Comparison of ENCODE assay signal across 22 mouse cellular contexts in genomic region chr8:11280721-11281268, GRCm38 (mm10). TPM values are rescaled to one million over a fixed set of nuclear protein-coding genes. Genes with fewer than 3 reads are reported as not detected.
DNase-seq lines count a peak whose midpoint lies in the region; ATAC-seq and TF ChIP-seq lines count a peak whose summit lies in the region.
"Had no signal": no experiment of that assay in that cellular context is flagged by ENCODE, and none has a peak within 500 bp of the region (broad histone marks: within the 10 kb centered on the region; RNA-seq: fewer than 3 reads in every experiment).

No protein-coding gene starts in this region.

- peaks cover 61% of the 10 kb centered on the region for H3K4me1 ChIP-seq in heart, embryonic 16.5 days (ENCODE audit: control insufficient read depth, insufficient read depth, low read length)
- H3K4me1 ChIP-seq in heart, embryonic 11.5 days (ENCODE audit: control insufficient read depth, insufficient read depth, low read length): peaks cover 56% of the 10 kb centered on the region
- H3K4me1 ChIP-seq in lung, postnatal 0 days (ENCODE audit: insufficient read depth, low read depth, low read length): peaks cover 62% of the 10 kb centered on the region
- H3K4me1 ChIP-seq in lung, adult 2 months (ENCODE audit: control insufficient read depth, insufficient read depth, low read length): peaks cover 48% of the 10 kb centered on the region

- TF ChIP-seq POLR2A in lung, adult 2 months (IDR thresholded peaks at IDR 0.05; ENCODE audit: borderline replicate concordance, extremely low read depth, low read depth, low read length): no peak

- no peaks in the 10 kb centered on the region for H3K27me3 ChIP-seq in heart, embryonic 16.5 days (ENCODE audit: control insufficient read depth, insufficient read depth, low read length)
- no peaks in the 10 kb centered on the region for H3K27me3 ChIP-seq in heart, embryonic 11.5 days (ENCODE audit: control insufficient read depth, insufficient read depth, low read length)
- H3K27me3 ChIP-seq in lung, postnatal 0 days (replicated peaks; ENCODE audit: insufficient read depth, low read length): no peaks in the 10 kb centered on the region
- H3K27me3 ChIP-seq: embryonic facial prominence, embryonic 15.5 days; Patski had no signal

- H3K4me2 ChIP-seq in heart, embryonic 16.5 days (ENCODE audit: low read depth, low read length): no peak overlapping the region
- H3K4me2 ChIP-seq in heart, embryonic 11.5 days: no peak overlapping the region
- H3K4me2 ChIP-seq in lung, postnatal 0 days (replicated peaks; ENCODE audit: low read depth, low read length): no peak overlapping the region
- H3K4me2 ChIP-seq: embryonic facial prominence, embryonic 15.5 days; hindbrain, embryonic 12.5 days had no signal

- no peak for TF ChIP-seq CTCF in gastrocnemius, adult 2 months (IDR thresholded peaks at IDR 0.05)
- TF ChIP-seq CTCF in lung, postnatal 0 days (IDR thresholded peaks at IDR 0.05): no peak
- no peak for TF ChIP-seq CTCF in lung, adult 2 months (IDR thresholded peaks at IDR 0.05; ENCODE audit: insufficient read depth, low read length)

- peak; percentile 66 for DNase-seq in gastrocnemius, adult 2 months
- DNase-seq in gastrocnemius, postnatal 10 days: no peak
- no peak for DNase-seq in lung, postnatal 0 days (ENCODE audit: low spot score)
- no peak for DNase-seq in lung, adult 2 months
- DNase-seq: adrenal gland, postnatal 36 days; cerebellum, adult 11 months; cerebellum, adult 8-10 months; cerebellum, postnatal 14 days; embryo, embryonic 11 days; heart, postnatal 4 days had no signal

- peaks cover 4% of the 10 kb centered on the region; the same call in 1 of the 2 replicates for H3K36me3 ChIP-seq in heart, embryonic 16.5 days (ENCODE audit: control insufficient read depth, insufficient read depth)
- no peaks in the 10 kb centered on the region for H3K36me3 ChIP-seq in heart, embryonic 11.5 days (ENCODE audit: control insufficient read depth, insufficient read depth, low read length)
- H3K36me3 ChIP-seq in lung, postnatal 0 days (ENCODE audit: insufficient read depth, low read length): no peaks in the 10 kb centered on the region
- H3K36me3 ChIP-seq: embryonic facial prominence, embryonic 15.5 days; hindbrain, embryonic 12.5 days had no signal

- ATAC-seq in heart, embryonic 16.5 days (replicated peaks; ENCODE audit: extremely low read depth, insufficient read depth, low FRiP score): no peak
- no peak for ATAC-seq in heart, embryonic 11.5 days (replicated peaks; ENCODE audit: insufficient number of reproducible peaks, low FRiP score, low TSS enrichment)
- no peak for ATAC-seq in lung, postnatal 0 days
- ATAC-seq: activated CD4-positive, CD25-positive, alpha-beta regulatory T cell, adult 4 months; forebrain, embryonic 14.5 days; hindbrain, embryonic 16.5 days; inflammation-experienced regulatory T-cells, adult 6 months; intestine, postnatal 0 days; Patski had no signal

- peak overlapping the region; percentile 85 for H3K27ac ChIP-seq in gastrocnemius, adult 2 months
- peak overlapping the region; percentile 31; the same call in 1 of the 2 replicates for H3K27ac ChIP-seq in heart, embryonic 16.5 days (ENCODE audit: low read length)
- no peak overlapping the region for H3K27ac ChIP-seq in heart, embryonic 11.5 days (ENCODE audit: low read depth, low read length)
- H3K27ac ChIP-seq in lung, postnatal 0 days (ENCODE audit: low read length): 0 out of 2 replicates have a peak overlapping the region, but pooled peaks have one; percentile 32
- H3K27ac ChIP-seq: embryonic facial prominence, embryonic 15.5 days; forebrain, embryonic 10.5 days; hindbrain, embryonic 12.5 days had no signal

- H3K9me3 ChIP-seq in heart, embryonic 16.5 days (replicated peaks; ENCODE audit: control insufficient read depth, low read length): no peaks in the 10 kb centered on the region
- no peaks in the 10 kb centered on the region for H3K9me3 ChIP-seq in heart, embryonic 11.5 days (replicated peaks; ENCODE audit: control insufficient read depth, low read length)
- no peaks in the 10 kb centered on the region for H3K9me3 ChIP-seq in lung, postnatal 0 days (ENCODE audit: low read length)
- H3K9me3 ChIP-seq: embryonic facial prominence, embryonic 15.5 days; hindbrain, embryonic 12.5 days had no signal

- no peak overlapping the region for H3K4me3 ChIP-seq in gastrocnemius, adult 2 months
- H3K4me3 ChIP-seq in heart, embryonic 16.5 days (ENCODE audit: low read length): no peak overlapping the region
- no peak overlapping the region for H3K4me3 ChIP-seq in heart, embryonic 11.5 days (ENCODE audit: low read depth, low read length)
- H3K4me3 ChIP-seq in lung, postnatal 0 days (ENCODE audit: low read depth, low read length): no peak overlapping the region
- no peak overlapping the region for H3K4me3 ChIP-seq in lung, adult 2 months (replicated peaks; ENCODE audit: extremely low read depth, low read depth, low read length)
- H3K4me3 ChIP-seq: embryonic facial prominence, embryonic 15.5 days; erythroblast, embryonic 14.5 days; forebrain, embryonic 10.5 days; hindbrain, embryonic 12.5 days had no signal

- intact Hi-C loops in gastrocnemius, adult 2 months (cut with DNase I): no loop called here

- no peak for TF ChIP-seq EP300 in lung, postnatal 0 days (IDR thresholded peaks at IDR 0.05)

- H3K9ac ChIP-seq in heart, embryonic 16.5 days (ENCODE audit: low read length): no peak overlapping the region
- H3K9ac ChIP-seq in heart, embryonic 11.5 days (ENCODE audit: low read depth, low read length): no peak overlapping the region
- H3K9ac ChIP-seq in lung, postnatal 0 days (replicated peaks; ENCODE audit: low read depth): no peak overlapping the region
- H3K9ac ChIP-seq: embryonic facial prominence, embryonic 15.5 days; hindbrain, embryonic 12.5 days had no signal

- 78% methylated on average over 10 of the region's 10 CpGs for WGBS in heart, embryonic 16.5 days
- WGBS in heart, embryonic 11.5 days (ENCODE audit: insufficient replicate concordance): 72% methylated on average over 10 of the region's 10 CpGs
- 72% methylated on average over 10 of the region's 10 CpGs for WGBS in lung, postnatal 0 days
- WGBS in lung, adult 2 months: 79% methylated on average over 10 of the region's 10 CpGs

RNA-seq across cellular contexts. Expression of gene Col4a2, which starts 31.8 kb away (rescaled TPM):
- 10 to 100 TPM; 51.3 to 69.5 TPM for total RNA-seq in gastrocnemius, adult 2 months (2021)
- 100 to 1,000 TPM; 340 to 382 TPM for total RNA-seq in gastrocnemius, postnatal 10 days (2021)
- 80.1 and 105 TPM in 2 replicates for polyA plus RNA-seq in heart, embryonic 16.5 days (2015; fragmentation: Nextera tagmentation; extraction: Ambion mirVana)
- 40.6 and 51.0 TPM in 2 replicates for polyA plus RNA-seq in heart, embryonic 11.5 days (2014; fragmentation: Nextera tagmentation; extraction: Ambion mirVana)
- 183 and 189 TPM in 2 replicates for polyA plus RNA-seq in lung, postnatal 0 days (2015; fragmentation: Nextera tagmentation; extraction: Ambion mirVana)
- 219 and 237 TPM in 2 replicates for polyA plus RNA-seq in lung, adult 2 months (2012; rRNA removed)
- polyA plus RNA-seq: activated CD4-positive, CD25-positive, alpha-beta regulatory T cell, adult 4 months; inflammation-experienced regulatory T-cells, adult 6 months had no signal

RNA-seq across cellular contexts. Expression of gene Col4a1, which starts 31.8 kb away (rescaled TPM):
- 100 to 1,000 TPM in 1 of 2 experiments, 10 to 100 TPM in 1; 73.3 to 117 TPM for total RNA-seq in gastrocnemius, adult 2 months (2021)
- total RNA-seq in gastrocnemius, postnatal 10 days (2021): 100 to 1,000 TPM; 741 to 775 TPM
- 213 and 274 TPM in 2 replicates for polyA plus RNA-seq in heart, embryonic 16.5 days (2015; fragmentation: Nextera tagmentation; extraction: Ambion mirVana)
- 150 and 187 TPM in 2 replicates for polyA plus RNA-seq in heart, embryonic 11.5 days (2014; fragmentation: Nextera tagmentation; extraction: Ambion mirVana)
- 346 and 376 TPM in 2 replicates for polyA plus RNA-seq in lung, postnatal 0 days (2015; fragmentation: Nextera tagmentation; extraction: Ambion mirVana)
- 556 and 580 TPM in 2 replicates for polyA plus RNA-seq in lung, adult 2 months (2012; rRNA removed)
- polyA plus RNA-seq: activated CD4-positive, CD25-positive, alpha-beta regulatory T cell, adult 4 months had no signal
